Mouse (Mus musculus) left cerebral cortex, postnatal 36 days (tissue): ENCODE data around the gene Cggbp1. TPM values are rescaled to one million over a fixed set of nuclear protein-coding genes. Genes with fewer than 3 reads are reported as not detected.
A peak's percentile ranks its signal among the peaks of the same experiment; 100 is the strongest.

Experiments
- DNase-seq, 2 experiments: peaks; one replicate each; pipeline ENCODE4 v3.0.0; 2021 to 2022; ENCODE audit warnings: low spot score in 2 of 2, mixed read lengths in 1 of 2
- intact Hi-C: fragments of 180-260 bp; cut with DNase I; formaldehyde crosslinking; loops from one replicate; pipeline ENCODE4 v1.15.1; 2025
- total RNA-seq, 2 experiments: library from RNA; stranded (reverse); gene quantifications; 2 replicates each; pipeline ENCODE4 v1.2.3; 2021

The Cggbp1 gene
- total RNA-seq, 2 experiments from 2014 or later: 58.2 to 59.4 TPM

GRCm38 (mm10) chr16:64869621-64870020 is 17.8 kb downstream of the Cggbp1 start:
- intact Hi-C loops: no loop called here
- no peak for DNase-seq

DNA sequence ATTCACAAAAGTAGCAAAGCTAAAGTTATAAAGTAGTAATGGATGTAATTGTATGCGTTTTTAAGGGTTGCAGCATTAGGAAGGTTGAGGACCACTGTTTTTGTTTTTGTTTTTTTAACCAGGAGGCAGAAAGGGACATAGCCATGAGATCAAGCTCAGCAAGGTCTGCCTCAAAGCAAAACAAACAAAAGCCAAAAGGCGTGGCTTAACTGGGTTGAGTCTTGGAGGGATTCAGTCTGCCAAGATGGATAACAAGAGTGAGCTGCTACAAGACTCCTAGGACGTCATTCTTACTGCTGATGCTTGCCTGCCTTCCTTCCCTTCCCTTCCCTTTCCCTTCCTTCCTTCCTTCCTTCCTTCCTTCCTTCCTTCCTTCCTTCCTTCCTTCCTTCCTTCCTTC is 20.5 kb downstream of the Cggbp1 start:
- intact Hi-C loops: no loop called here
- DNase-seq: no peak

GRCm38 (mm10) chr16:64872841-64873240 is 21.0 kb downstream of the Cggbp1 start:
- no peak for DNase-seq

GRCm38 (mm10) chr16:64873416-64874305 is 21.9 kb downstream of the Cggbp1 start:
- intact Hi-C loops: no loop called here
- DNase-seq: peak; percentile 30 to 51

More at GRCm38 (mm10) chr16:64872841-64873240, 21.0 kb downstream of the Cggbp1 start:
- intact Hi-C loops: no loop called here

DNA sequence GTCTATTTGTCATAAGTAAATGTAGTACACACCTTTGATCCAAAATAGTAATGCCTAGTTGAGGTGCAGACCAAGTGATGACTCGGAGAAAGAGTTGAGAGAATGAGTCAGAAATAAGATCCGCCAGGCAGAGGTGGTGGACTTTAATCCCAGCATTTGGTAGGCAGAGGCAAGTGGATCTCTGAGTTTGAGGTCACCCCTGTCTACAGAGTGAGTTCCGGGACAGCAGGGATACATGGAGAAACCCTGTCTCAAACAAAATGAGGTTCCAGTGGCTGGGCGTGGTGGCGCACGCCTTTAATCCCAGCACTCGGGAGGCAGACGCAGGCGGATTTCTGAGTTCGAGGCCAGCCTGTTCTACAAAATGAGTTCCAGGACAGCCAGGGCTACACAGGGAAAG is 23.6 kb downstream of the Cggbp1 start:
- no peak for DNase-seq
- intact Hi-C loops: no loop called here

- no peak for DNase-seq
- intact Hi-C loops: no loop called here
Measured at GRCm38 (mm10) chr16:64875822-64876221, 24.0 kb downstream of the Cggbp1 start.

DNA sequence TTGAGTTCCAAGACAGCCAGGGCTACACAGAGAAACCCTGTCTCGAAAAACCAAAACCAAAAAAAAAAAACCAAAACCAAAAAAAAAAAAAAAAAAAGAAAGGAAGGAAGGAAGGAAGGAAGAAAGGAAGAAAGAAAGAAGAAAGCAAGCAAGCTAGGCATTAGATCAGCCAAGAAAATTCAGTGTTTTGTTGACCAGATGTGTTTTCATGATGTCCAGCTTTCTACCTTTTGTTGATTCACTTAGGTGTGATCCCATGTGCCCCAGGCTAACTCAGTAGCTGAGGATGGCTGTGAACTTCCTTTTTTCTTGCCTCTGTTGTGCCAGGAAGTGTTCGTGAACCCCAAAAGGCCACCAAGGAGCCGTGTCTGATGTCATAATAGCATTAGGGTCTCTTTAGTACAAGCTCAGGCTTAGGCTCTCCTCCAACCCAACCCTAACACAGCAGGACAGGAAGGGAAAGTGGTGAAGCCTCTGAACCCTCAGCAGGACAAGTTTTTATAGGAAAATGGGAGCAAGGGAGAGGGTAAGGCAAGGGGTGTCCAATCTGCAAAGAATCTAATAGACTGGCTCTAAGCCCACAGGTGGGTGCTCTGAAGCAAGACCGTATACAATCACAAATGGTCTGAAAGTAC is 25.0 kb downstream of the Cggbp1 start:
- intact Hi-C loops: no loop called here
- DNase-seq: no peak

DNA sequence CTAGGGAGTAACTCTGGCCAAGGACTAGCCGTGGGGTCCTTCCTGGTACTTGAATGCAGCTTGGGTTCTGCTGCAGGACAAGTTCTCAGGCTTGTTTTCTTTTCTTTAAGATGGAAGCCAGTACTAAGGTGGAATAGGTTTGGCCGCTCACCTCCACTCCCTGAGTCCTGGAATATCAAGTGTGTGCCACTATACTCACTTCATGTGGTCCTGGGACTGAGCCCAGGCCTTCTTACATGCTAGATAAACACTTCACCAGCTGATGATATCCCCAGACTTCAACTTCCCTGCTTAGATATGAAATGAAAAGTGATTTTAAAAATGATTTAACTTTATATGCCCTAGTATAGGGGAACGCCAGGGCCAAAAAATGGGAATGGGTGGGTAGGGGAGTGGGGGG is 25.5 kb downstream of the Cggbp1 start:
- intact Hi-C loops: no loop called here
- no peak for DNase-seq

GRCm38 (mm10) chr16:64878611-64879132 is 26.9 kb downstream of the Cggbp1 start:
- no peak for DNase-seq
- intact Hi-C loops: no loop called here

- intact Hi-C loops: no loop called here
Measured at GRCm38 (mm10) chr16:64879735-64880134, 27.9 kb downstream of the Cggbp1 start.

DNA sequence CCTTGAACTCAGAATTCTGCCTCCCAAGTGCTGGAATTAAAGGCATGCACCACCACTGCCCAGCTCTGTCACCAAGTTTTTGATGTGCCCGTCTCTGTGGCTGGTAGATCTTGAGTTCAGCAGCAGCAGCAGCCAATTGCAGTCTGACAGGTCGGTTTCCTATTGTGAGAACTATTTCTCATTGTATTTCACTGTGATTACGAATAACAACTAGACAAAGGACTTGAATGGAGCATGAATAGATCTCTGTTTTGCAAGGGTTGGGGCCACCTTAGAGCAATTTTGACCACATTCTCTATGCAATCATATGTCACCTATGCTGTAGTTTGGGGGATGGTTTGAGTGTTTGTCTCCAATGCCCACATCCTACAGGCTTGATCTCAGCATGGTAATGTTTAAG is 29.2 kb downstream of the Cggbp1 start:
- intact Hi-C loops: no loop called here
- no peak for DNase-seq

More at GRCm38 (mm10) chr16:64879735-64880134, 27.9 kb downstream of the Cggbp1 start:
- no peak for DNase-seq

GRCm38 (mm10) chr16:64881442-64881841 is 29.6 kb downstream of the Cggbp1 start:
- DNase-seq: no peak
- intact Hi-C loops: no loop called here

DNA sequence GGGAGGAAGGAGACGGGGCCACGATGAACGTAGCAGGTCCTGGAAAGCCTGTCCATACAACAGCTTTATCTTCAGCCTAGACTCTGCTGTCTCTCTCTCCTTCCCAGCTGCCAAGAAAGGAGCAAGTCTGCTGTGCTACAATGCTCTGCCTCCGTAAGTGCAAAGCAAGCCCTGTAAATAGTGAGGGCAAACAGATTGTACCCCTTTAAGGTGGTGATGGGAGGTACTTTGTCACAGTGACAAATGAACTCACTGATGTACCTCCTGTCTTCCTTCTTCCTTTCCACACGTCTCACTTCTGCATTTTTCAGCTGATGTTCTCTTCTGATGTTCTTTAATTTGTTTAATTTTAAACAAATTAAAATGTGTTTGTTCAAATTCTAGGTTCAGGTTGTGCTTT is 32.1 kb downstream of the Cggbp1 start:
- DNase-seq: no peak
- intact Hi-C loops: no loop called here

DNA sequence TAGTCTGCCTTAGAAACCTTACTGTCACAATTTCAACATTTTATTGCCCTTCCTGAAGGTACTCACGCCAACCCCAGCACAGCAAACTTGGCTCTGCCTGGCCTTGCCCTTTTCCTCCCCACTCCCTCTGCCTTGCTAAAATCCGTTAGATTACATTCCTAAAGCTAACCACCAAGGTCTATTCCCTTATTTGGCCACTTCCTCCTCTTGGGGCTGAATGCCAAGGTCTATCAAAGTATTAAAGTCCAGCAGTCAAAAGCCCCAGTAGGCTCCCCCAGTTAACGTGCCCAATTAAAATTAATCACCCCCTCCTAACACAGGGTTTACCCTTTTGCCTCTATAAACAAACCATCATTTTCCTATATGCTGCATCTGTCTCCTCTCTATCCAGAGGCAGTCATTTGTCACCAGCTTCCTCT is 32.6 kb downstream of the Cggbp1 start:
- DNase-seq: no peak
- intact Hi-C loops: no loop called here

DNA sequence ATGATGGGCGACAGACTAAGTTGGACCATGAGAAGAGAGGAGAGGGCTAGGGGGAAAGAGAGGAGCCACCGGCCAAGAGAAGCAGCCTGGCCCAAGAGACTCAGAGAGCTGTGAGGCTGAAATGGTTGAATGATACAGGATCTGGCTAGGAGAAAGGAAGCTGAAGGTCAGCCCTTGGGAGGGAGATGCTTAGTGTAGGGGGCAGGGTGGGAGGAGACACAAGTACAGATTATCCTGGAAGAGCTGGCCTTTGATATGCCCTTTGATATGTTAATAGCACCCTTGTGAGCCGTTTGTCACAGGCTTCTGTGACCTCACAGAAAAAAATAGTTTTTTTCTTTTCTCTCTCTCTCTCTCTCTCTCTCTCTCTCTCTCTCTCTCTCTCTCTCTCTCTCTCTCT is 33.3 kb downstream of the Cggbp1 start:
- intact Hi-C loops: no loop called here

GRCm38 (mm10) chr16:64885547-64885946 is 33.8 kb downstream of the Cggbp1 start:
- intact Hi-C loops: no loop called here
- no peak for DNase-seq

More for the DNA sequence above, 33.3 kb downstream of the Cggbp1 start:
- no peak for DNase-seq

- intact Hi-C loops: no loop called here
- no peak for DNase-seq
Measured at GRCm38 (mm10) chr16:64889496-64889895, 37.7 kb downstream of the Cggbp1 start.

DNA sequence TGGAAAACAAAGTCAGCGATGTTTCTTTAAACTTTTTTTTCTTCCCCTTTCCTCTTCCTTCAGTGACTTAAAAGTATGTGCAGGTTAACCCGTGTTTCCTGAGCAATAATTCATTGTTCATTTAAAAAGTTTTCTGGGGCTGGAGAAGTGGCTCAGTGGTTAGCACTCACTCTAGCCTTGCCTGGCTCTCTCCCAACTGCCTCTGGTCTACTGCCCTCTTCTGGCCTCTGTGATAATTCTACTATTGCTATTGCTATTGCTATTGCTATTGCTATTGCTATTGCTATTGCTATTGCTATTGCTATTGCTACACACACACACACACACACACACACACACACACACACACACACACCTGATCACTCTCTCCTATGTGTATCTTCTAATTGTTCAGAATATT is 47.3 kb downstream of the Cggbp1 start:
- DNase-seq: no peak
- intact Hi-C loops: no loop called here

DNA sequence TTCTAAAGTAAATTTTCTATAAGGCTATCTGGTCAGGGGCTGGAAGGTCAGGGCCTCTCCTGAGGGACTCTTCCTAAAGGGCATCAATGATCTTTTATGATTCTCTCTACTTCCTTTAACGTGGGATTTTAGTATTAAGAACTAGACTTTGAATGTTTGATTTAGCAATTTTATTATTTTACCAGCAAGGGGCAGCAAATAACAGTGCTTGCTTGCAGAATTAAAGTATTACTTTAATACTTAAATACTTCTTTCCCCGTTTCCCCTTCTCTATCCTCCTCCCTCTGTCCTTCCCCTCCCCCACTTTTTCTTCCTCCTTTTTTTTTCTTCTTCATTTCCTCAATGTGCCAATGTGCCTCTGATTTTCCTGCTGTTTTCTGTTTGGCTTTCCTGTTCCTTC is 51.5 kb downstream of the Cggbp1 start:
- intact Hi-C loops: loop anchor here (2.0 to 10.0 kb wide), 3 partner anchors 593 to 1111 kb away; no protein-coding TSS in a partner anchor
- DNase-seq: no peak

DNA sequence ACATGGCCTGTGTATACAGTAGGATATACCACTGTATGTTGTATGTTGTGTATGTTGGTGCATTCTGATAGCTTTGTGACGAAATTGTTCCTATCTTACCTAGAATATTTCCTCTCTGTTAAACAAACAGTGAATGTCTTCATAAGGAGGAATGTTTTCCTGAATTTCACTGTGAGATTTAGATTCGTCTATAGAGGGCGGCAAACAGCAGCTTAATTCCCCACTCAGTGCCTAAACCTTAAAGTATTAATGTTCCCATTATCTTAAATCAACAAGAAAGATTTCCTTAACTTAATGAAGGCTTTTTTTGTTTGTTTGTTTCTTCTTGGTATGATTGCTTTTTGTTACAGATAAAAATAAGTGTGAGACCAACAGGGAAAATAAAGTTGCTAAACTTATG is 55.3 kb downstream of the Cggbp1 start:
- intact Hi-C loops: loop anchor here (5.0 to 10.0 kb wide), 3 partner anchors 565 to 1108 kb away; no protein-coding TSS in a partner anchor
- no peak for DNase-seq
